Mouse (Mus musculus) small intestine, adult 2 months (tissue): Measurements from ENCODE around the gene Derl3. TPM values are rescaled to one million over a fixed set of nuclear protein-coding genes. Genes with fewer than 3 reads are reported as not detected.
"Not testable (repeated sequence)": the region's sequence is repeated elsewhere in the genome, so short reads cannot be mapped to it uniquely, and the experiment has no call there.

ENCODE experiments used
- H3K27ac ChIP-seq: fragments of 200-500 bp; 2 replicates; pipeline ENCODE4 v1.5.1; 2012; ENCODE audit warnings: low read depth, low read length, control low read depth, inconsistent platforms; ENCODE audit not compliant: insufficient read depth
- H3K27me3 ChIP-seq: fragments of 200-500 bp; 2 replicates; pipeline ENCODE4 v1.6.1; 2012; ENCODE audit warnings: mild to moderate bottlenecking, moderate library complexity, low read length, inconsistent platforms; ENCODE audit not compliant: control insufficient read depth, insufficient read depth
- H3K36me3 ChIP-seq: fragments of 200-500 bp; 2 replicates; pipeline ENCODE4 v1.6.1; 2012; ENCODE audit warnings: mild to moderate bottlenecking, low read length, control low read depth, inconsistent platforms; ENCODE audit not compliant: control insufficient read depth, insufficient read depth
- H3K4me1 ChIP-seq: fragments of 200-500 bp; 2 replicates; pipeline ENCODE4 v1.6.1; 2012; ENCODE audit warnings: low read length, inconsistent platforms, mixed read lengths; ENCODE audit not compliant: control insufficient read depth, insufficient read depth, insufficient read length
- H3K4me3 ChIP-seq: fragments of 200-500 bp; 2 replicates; pipeline ENCODE4 v1.5.1; 2012; ENCODE audit warnings: low read depth, mild to moderate bottlenecking, control low read depth, inconsistent platforms, low read length, moderate library complexity
- CTCF ChIP-seq: fragments of 200-500 bp; IDR thresholded peaks from 2 replicates; pipeline ENCODE4 v1.5.1; 2012; ENCODE audit warnings: low read depth, mild to moderate bottlenecking, control low read depth, inconsistent platforms, low read length, moderate library complexity, mixed read lengths; ENCODE audit not compliant: insufficient replicate concordance, insufficient read length; ENCODE audit errors: extremely low read depth
- POLR2A ChIP-seq: fragments of 200-500 bp; IDR thresholded peaks from 2 replicates; pipeline ENCODE4 v1.6.1; 2012; ENCODE audit warnings: low read depth, mild to moderate bottlenecking, control low read depth, inconsistent platforms, low read length, moderate library complexity
- WGBS: fragments of 180-500 bp; shearing (Covaris S2); methylation state at CpG from one replicate; pipeline ENCODE4 v1.1.7; 2018; 5-methylcytosine and 5-hydroxymethylcytosine counted together
- polyA plus RNA-seq: library from polyadenylated mRNA; depleted of rRNA; stranded (reverse); fragments of >200 nt; gene quantifications from 2 replicates; pipeline ENCODE4 v1.2.3, GENCODE M21; 2012

Gene Derl3
- polyA plus RNA-seq, 1 experiment: 145 TPM

- no peak for TF ChIP-seq POLR2A
- no peak for TF ChIP-seq CTCF
- H3K27me3 ChIP-seq: no peaks in the 10 kb centered on the region
- H3K27ac ChIP-seq: no peak overlapping the region
- WGBS: 67% methylated on average over 4 of the region's 4 CpGs
- no peak overlapping the region for H3K4me3 ChIP-seq
- no peaks in the 10 kb centered on the region for H3K36me3 ChIP-seq
- H3K4me1 ChIP-seq: peaks cover 4% of the 10 kb centered on the region; the same call in 1 of the 2 replicates
Observed at GRCm38 (mm10) chr10:75857598-75857997, 35.6 kb upstream of the Derl3 start.

DNA sequence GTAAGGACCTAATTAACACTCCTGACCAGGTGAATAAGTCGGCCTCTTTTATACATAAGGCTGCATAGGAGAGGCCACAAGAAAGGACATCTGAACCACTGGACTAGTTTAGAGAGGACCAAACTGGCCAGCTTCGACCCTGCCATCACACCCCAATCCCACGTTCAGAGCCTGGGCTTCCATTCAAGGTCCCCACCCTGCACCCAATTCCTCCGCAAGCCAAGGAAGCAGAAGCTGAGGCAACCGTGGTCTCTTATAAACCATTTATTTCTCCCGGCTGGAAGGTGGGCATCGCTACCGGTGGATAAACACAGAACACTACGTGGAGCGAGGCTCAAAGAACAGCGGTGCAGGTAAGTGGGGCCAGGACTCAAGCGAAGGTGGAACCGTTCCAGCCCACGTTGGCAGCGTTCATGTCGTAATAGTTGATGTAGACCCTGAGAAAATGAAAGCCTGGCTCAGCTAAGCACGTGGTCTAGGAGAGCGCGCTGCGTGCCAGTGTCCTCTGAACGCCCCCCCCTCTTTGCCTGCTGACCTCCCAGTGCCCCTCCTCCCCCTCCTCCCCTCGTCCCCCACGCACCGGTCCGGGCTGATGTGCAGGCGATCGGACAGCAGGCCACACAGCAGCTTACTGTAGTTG, 34.0 kb upstream of the Derl3 start:
- Histone ChIP-seq H3K4me3 (peak overlapping the region; percentile 70), H3K27me3 (no peaks in the 10 kb centered on the region), H3K27ac (no peak overlapping the region), H3K4me1 (peaks cover 4% of the 10 kb centered on the region; the same call in 1 of the 2 replicates), H3K36me3 (no peaks in the 10 kb centered on the region)
- TF ChIP-seq POLR2A: no peak
- no peak for TF ChIP-seq CTCF
- 3% methylated on average over 27 of the region's 27 CpGs for WGBS

GRCm38 (mm10) chr10:75859786-75860470, 33.3 kb upstream of the Derl3 start, which contains the start of gene Mif:
Gene Mif, minus strand, starts transcription at chr10:75860240.
- peak; percentile 24; the same call in 1 of the 2 replicates for TF ChIP-seq POLR2A
- not testable (repeated sequence) for H3K4me1 ChIP-seq, H3K36me3 ChIP-seq, H3K27me3 ChIP-seq
- Histone ChIP-seq H3K4me3 (peak within 1 kb of the TSS; percentile 70), H3K27ac (peak within 1 kb of the TSS; percentile 48; the same call in 1 of the 2 replicates)
- under 1% methylated on average over 46 of the region's 46 CpGs for WGBS

DNA sequence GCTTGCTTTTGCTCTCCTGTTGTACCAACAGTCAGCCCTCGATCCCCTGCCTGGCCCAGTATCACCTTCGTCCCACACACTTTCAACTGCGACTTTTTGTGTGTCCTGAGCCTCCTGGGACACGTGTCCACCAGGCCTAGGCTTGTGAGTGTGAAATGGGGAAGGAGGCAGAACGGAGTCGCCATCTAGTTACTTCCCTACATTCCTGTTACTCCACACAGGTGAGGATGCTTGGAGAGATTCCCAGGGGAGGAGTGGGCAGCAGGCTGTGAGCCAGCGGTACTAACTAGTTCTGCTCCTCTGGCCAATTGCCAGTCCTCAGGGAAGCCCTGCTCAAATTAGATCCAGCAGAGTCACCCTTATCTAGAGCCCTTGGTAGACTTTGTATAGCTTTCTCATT, 32.5 kb upstream of the Derl3 start:
- Histone ChIP-seq H3K4me3 (no peak overlapping the region), H3K27ac (no peak overlapping the region), H3K27me3 (no peaks in the 10 kb centered on the region), H3K36me3 (no peaks in the 10 kb centered on the region), H3K4me1 (peaks cover 4% of the 10 kb centered on the region; the same call in 1 of the 2 replicates)
- TF ChIP-seq POLR2A (no peak), CTCF (no peak)
- 23% methylated on average over 7 of the region's 7 CpGs for WGBS

DNA sequence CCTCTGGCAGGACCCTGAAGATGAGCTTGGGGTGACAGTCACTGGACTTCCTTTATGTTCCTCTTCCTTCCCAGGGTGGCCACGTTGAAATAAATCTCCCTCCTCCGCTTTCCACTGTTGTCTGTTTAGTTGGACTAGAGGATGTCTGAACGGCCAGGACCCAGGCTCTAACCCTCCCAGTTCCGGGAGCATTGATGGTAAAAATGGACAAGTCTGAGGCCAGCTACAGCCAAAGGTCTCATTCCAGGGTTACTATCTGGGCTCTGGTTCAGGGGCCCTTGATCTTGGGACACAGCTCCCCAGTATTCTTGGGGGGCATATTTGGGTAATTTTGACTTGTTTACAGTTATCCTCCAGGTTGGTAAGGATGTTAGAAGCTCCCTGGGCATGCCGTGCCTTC, 31.6 kb upstream of the Derl3 start:
- 86% methylated on average over 5 of the region's 5 CpGs for WGBS
- H3K27ac ChIP-seq: no peak overlapping the region
- TF ChIP-seq CTCF (no peak), POLR2A (no peak)
- no peak overlapping the region for H3K4me3 ChIP-seq
- no peaks in the 10 kb centered on the region for H3K27me3 ChIP-seq
- no peaks in the 10 kb centered on the region for H3K36me3 ChIP-seq
- H3K4me1 ChIP-seq: peaks cover 4% of the 10 kb centered on the region; the same call in 1 of the 2 replicates

DNA sequence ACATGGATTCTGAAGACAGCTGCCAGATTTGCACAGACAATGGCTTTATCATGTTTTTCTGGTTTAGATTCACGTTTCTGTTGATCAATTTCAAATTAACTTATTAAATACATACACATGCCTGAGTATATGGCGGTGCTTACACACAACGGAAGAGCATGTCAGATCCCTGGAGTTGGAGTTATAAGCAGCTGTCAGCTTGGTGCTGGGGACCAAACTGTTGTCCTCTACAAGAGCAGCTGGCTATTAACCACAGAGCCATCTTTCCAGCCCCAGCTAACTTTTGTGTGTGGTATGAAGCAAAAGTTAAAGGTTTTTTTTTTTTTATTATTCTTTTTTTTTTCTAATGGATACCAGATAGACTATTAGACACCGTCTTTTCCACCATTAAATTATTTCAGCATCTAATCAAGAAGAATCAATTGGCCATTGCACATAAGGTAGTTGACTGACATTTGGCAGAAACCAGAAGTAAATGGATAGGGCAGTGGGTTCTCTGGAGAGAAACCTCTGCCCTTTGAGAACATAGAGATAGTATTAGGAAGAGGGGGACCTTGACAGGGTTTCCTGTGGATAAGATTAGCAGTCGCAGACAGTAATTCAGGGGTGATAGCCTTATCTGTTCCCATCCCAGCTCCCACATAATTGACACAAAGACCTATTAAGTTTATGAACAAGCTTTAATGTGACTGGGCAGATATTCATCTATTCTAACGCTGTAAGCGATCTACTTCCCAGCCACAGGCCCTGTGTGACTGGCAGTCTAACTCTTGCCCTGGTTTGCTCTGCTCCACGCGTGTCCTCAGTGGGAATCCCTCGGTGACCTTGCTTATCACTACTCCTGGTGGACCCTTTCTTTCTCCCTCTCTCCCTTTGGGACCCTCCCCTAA, 20.9 kb upstream of the Derl3 start:
- Histone ChIP-seq H3K4me3 (peak overlapping the region; percentile 63), H3K27me3 (no peaks in the 10 kb centered on the region), H3K27ac (no peak overlapping the region), H3K36me3 (no peaks in the 10 kb centered on the region), H3K4me1 (peaks cover 2% of the 10 kb centered on the region; the same call in 1 of the 2 replicates)
- 34% methylated on average over 10 of the region's 10 CpGs for WGBS
- TF ChIP-seq POLR2A (no peak), CTCF (no peak)
